Mouse (Mus musculus) CH12.LX (cell line): ENCODE measurements at regions not wholly inside any gene's neighbourhood (a gene's known extent, or its start where the extent isn't known, plus 50 kb on each side); places are given as distances from the start of the nearest gene placed in this dataset.

Source experiments
- CHD1 ChIP-seq: IDR thresholded peaks from 2 replicates; pipeline ENCODE4 v1.6.1; 2012; ENCODE audit warnings: low read depth, low read length, improper control_type of control experiment, inconsistent platforms
- CTCF ChIP-seq, 2 experiments: IDR thresholded peaks in 1 of 2; conservative IDR thresholded peaks in 1 of 2; 2 replicates each; pipeline ENCODE4 v1.5.1; 2011 to 2012; ENCODE audit warnings: low read depth in 2 of 2, low read length in 2 of 2, improper control_type of control experiment in 1 of 2, inconsistent platforms in 1 of 2, mild to moderate bottlenecking in 1 of 2, moderate library complexity in 1 of 2
- EP300 ChIP-seq: IDR thresholded peaks from 2 replicates; pipeline ENCODE4 v1.6.1; 2011; ENCODE audit warnings: low read length, improper control_type of control experiment
- MAX ChIP-seq: IDR thresholded peaks from 2 replicates; pipeline ENCODE4 v1.6.1; 2011; ENCODE audit warnings: low read length, improper control_type of control experiment
- POLR2A ChIP-seq: IDR thresholded peaks from 2 replicates; pipeline ENCODE4 v1.6.1; 2011; ENCODE audit warnings: low read depth, mild to moderate bottlenecking, improper control_type of control experiment, low read length
- POLR2AphosphoS2 ChIP-seq: IDR thresholded peaks from 2 replicates; pipeline ENCODE4 v1.6.1; 2011; ENCODE audit warnings: low read depth, low read length, improper control_type of control experiment
- SMC3 ChIP-seq: IDR thresholded peaks from 2 replicates; pipeline ENCODE4 v1.6.1; 2011; ENCODE audit warnings: low read depth, low read length, improper control_type of control experiment
- USF1 ChIP-seq: IDR thresholded peaks from 2 replicates; pipeline ENCODE4 v1.6.1; 2014; ENCODE audit warnings: low read depth, mild to moderate bottlenecking, inconsistent platforms, low read length, improper control_type of control experiment

- TF ChIP-seq POLR2A, result no peak
- no peak for TF ChIP-seq USF1
- no peak for TF ChIP-seq CTCF (conservative IDR thresholded peaks at IDR 0.05 in 1 of 2, IDR thresholded peaks at IDR 0.05 in 1 of 2; ENCODE audit: low read depth in 2 of 2, low read length in 2 of 2)
- TF ChIP-seq EP300, result no peak
- no peak for TF ChIP-seq SMC3
- TF ChIP-seq MAX, result no peak
- no peak for TF ChIP-seq CHD1
- no peak for TF ChIP-seq POLR2AphosphoS2
Measured at GRCm38 (mm10) chr7:36023015-36023414, 220.2 kb upstream of the Zfp507 start.
